13 mouse cellular contexts compared by ENCODE assay signal in the genomic region with DNA sequence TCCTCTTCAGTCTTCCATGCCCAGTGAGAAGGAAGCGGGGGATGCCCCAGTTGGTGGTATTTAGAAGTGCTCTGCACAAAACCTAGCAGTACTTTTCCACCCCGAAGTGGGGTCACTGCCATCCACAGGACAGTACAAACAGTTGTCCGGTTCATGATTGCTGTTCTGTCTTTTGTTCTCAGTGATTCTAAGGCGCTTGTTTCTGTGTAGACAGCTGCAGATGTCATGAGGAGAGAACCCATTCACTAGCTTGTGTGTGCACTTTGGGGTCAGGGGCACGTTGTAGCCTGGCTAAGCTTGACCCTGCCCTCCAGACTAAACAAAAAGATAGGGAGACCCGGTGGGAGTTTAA. TPM values are rescaled to one million over a fixed set of nuclear protein-coding genes. Genes with fewer than 3 reads are reported as not detected.
DNase-seq lines count a peak whose midpoint lies in the region; ATAC-seq lines count a peak whose summit lies in the region.
"Had no signal": no experiment of that assay in that cellular context is flagged by ENCODE, and none has a peak within 500 bp of the region (broad histone marks: within the 10 kb centered on the region; RNA-seq: fewer than 3 reads in every experiment).

No protein-coding gene starts in this region.

- ATAC-seq in heart, embryonic 13.5 days (ENCODE audit: extremely low read depth, insufficient number of reproducible peaks, low FRiP score, low TSS enrichment), result no peak
- no peak for ATAC-seq in heart, embryonic 11.5 days (replicated peaks; ENCODE audit: insufficient number of reproducible peaks, low FRiP score, low TSS enrichment)
- no peak for ATAC-seq in liver, embryonic 11.5 days (replicated peaks; ENCODE audit: low FRiP score)
- ATAC-seq in embryonic facial prominence, embryonic 12.5 days (ENCODE audit: insufficient number of reproducible peaks, insufficient read depth, low FRiP score, low TSS enrichment), result no peak
- ATAC-seq: CD4-positive, CD25-positive, alpha-beta regulatory T cell, adult 4 months had no signal

- H3K4me1 ChIP-seq in heart, embryonic 13.5 days, result peaks cover 47% of the 10 kb centered on the region
- peaks cover 20% of the 10 kb centered on the region for H3K4me1 ChIP-seq in heart, embryonic 11.5 days (ENCODE audit: control insufficient read depth, insufficient read depth, low read length)
- peaks cover 10% of the 10 kb centered on the region for H3K4me1 ChIP-seq in liver, embryonic 11.5 days (replicated peaks; ENCODE audit: control insufficient read depth, insufficient read depth, low read length)
- H3K4me1 ChIP-seq in embryonic facial prominence, embryonic 12.5 days, result peaks cover 39% of the 10 kb centered on the region

- H3K4me2 ChIP-seq in heart, embryonic 13.5 days, result 0 out of 2 replicates have a peak overlapping the region, but pooled peaks have one; percentile 4
- H3K4me2 ChIP-seq in heart, embryonic 11.5 days, result no peak overlapping the region
- H3K4me2 ChIP-seq in liver, embryonic 11.5 days, result no peak overlapping the region; the same call in 1 of the 2 replicates
- H3K4me2 ChIP-seq in embryonic facial prominence, embryonic 12.5 days (replicated peaks), result no peak overlapping the region; the same call in 1 of the 2 replicates
- H3K4me2 ChIP-seq: liver, embryonic 13.5 days had no signal

- H3K9ac ChIP-seq in heart, embryonic 13.5 days, result no peak overlapping the region
- no peak overlapping the region for H3K9ac ChIP-seq in heart, embryonic 11.5 days (ENCODE audit: low read depth, low read length)
- H3K9ac ChIP-seq in liver, embryonic 11.5 days (ENCODE audit: low read depth, low read length), result no peak overlapping the region
- H3K9ac ChIP-seq in embryonic facial prominence, embryonic 12.5 days, result no peak overlapping the region
- H3K9ac ChIP-seq: liver, embryonic 13.5 days had no signal

- H3K36me3 ChIP-seq in heart, embryonic 13.5 days, result no peaks in the 10 kb centered on the region
- H3K36me3 ChIP-seq in heart, embryonic 11.5 days (ENCODE audit: control insufficient read depth, insufficient read depth, low read length), result no peaks in the 10 kb centered on the region
- H3K36me3 ChIP-seq in liver, embryonic 11.5 days (ENCODE audit: control insufficient read depth, insufficient read depth, low read length), result no peaks in the 10 kb centered on the region
- H3K36me3 ChIP-seq in embryonic facial prominence, embryonic 12.5 days, result no peaks in the 10 kb centered on the region
- H3K36me3 ChIP-seq: liver, embryonic 13.5 days had no signal

- no peaks in the 10 kb centered on the region for H3K27me3 ChIP-seq in heart, embryonic 13.5 days (replicated peaks)
- no peaks in the 10 kb centered on the region for H3K27me3 ChIP-seq in heart, embryonic 11.5 days (ENCODE audit: control insufficient read depth, insufficient read depth, low read length)
- no peaks in the 10 kb centered on the region for H3K27me3 ChIP-seq in liver, embryonic 11.5 days (replicated peaks; ENCODE audit: control insufficient read depth, insufficient read depth, low read length)
- H3K27me3 ChIP-seq in embryonic facial prominence, embryonic 12.5 days, result peaks cover 10% of the 10 kb centered on the region
- H3K27me3 ChIP-seq: liver, embryonic 13.5 days had no signal

- no peak overlapping the region for H3K4me3 ChIP-seq in heart, embryonic 13.5 days
- no peak overlapping the region for H3K4me3 ChIP-seq in heart, embryonic 11.5 days (ENCODE audit: low read depth, low read length)
- no peak overlapping the region for H3K4me3 ChIP-seq in liver, embryonic 11.5 days (ENCODE audit: low read depth, low read length)
- 0 out of 2 replicates have a peak overlapping the region, but pooled peaks have one; percentile 3 for H3K4me3 ChIP-seq in embryonic facial prominence, embryonic 12.5 days
- H3K4me3 ChIP-seq: liver, embryonic 13.5 days had no signal

- H3K9me3 ChIP-seq in heart, embryonic 13.5 days, result no peaks in the 10 kb centered on the region
- H3K9me3 ChIP-seq in heart, embryonic 11.5 days (replicated peaks; ENCODE audit: control insufficient read depth, low read length), result no peaks in the 10 kb centered on the region
- no peaks in the 10 kb centered on the region for H3K9me3 ChIP-seq in liver, embryonic 11.5 days (ENCODE audit: control insufficient read depth, low read length)
- no peaks in the 10 kb centered on the region for H3K9me3 ChIP-seq in embryonic facial prominence, embryonic 12.5 days
- H3K9me3 ChIP-seq: liver, embryonic 13.5 days had no signal

- no peak for DNase-seq in liver, embryonic 11.5 days (ENCODE audit: low spot score)
- DNase-seq in liver, result no peak
- peak; percentile 89 for DNase-seq in brain, adult 2 months (ENCODE audit: low read depth, low spot score)
- no peak for DNase-seq in thymus, postnatal 0 days (ENCODE audit: low spot score)
- no peak for DNase-seq in ovary, postnatal 10 days (ENCODE audit: low spot score)
- DNase-seq: cerebellum, postnatal 14 days; gastrocnemius, postnatal 14 days; kidney, adult 11 months; liver, embryonic 13.5 days had no signal

- WGBS in heart, embryonic 13.5 days, result 54% methylated on average over 6 of the region's 6 CpGs
- WGBS in heart, embryonic 11.5 days (ENCODE audit: insufficient replicate concordance), result 49% methylated on average over 6 of the region's 6 CpGs
- 50% methylated on average over 6 of the region's 6 CpGs for WGBS in liver, embryonic 11.5 days
- WGBS in embryonic facial prominence, embryonic 12.5 days, result 34% methylated on average over 6 of the region's 6 CpGs

- no peak overlapping the region for H3K27ac ChIP-seq in heart, embryonic 13.5 days (replicated peaks)
- H3K27ac ChIP-seq in heart, embryonic 11.5 days (ENCODE audit: low read depth, low read length), result no peak overlapping the region
- H3K27ac ChIP-seq in liver, embryonic 11.5 days (ENCODE audit: low read depth, low read length), result 0 out of 2 replicates have a peak overlapping the region, but pooled peaks have one; percentile 32
- H3K27ac ChIP-seq in embryonic facial prominence, embryonic 12.5 days, result peak overlapping the region; percentile 31; the same call in 1 of the 2 replicates
- H3K27ac ChIP-seq: liver, embryonic 13.5 days had no signal

RNA-seq across cellular contexts. Expression of a gene that starts 52.3 kb away (rescaled TPM):
- 14.4 and 17.7 TPM in 2 replicates for polyA plus RNA-seq in heart, embryonic 13.5 days (2015; fragmentation: Nextera tagmentation; extraction: Ambion mirVana)
- 9.3 and 9.8 TPM in 2 replicates for polyA plus RNA-seq in heart, embryonic 11.5 days (2014; fragmentation: Nextera tagmentation; extraction: Ambion mirVana)
- polyA plus RNA-seq in liver, embryonic 11.5 days (2014; fragmentation: Nextera tagmentation; extraction: Ambion mirVana), result 1.1 and 1.3 TPM in 2 replicates
- polyA plus RNA-seq in embryonic facial prominence, embryonic 12.5 days (2016; fragmentation: Nextera tagmentation; extraction: Ambion mirVana), result 2.3 and 4.1 TPM in 2 replicates
- polyA plus RNA-seq in thymus, postnatal 0 days (2015; fragmentation: Nextera tagmentation; extraction: Ambion mirVana), result 0.91 and 1.4 TPM in 2 replicates

Comparison
In these comparisons a context has a peak if more than half of its experiments do, and no peak if none do; other contexts are left out.
1. H3K27ac ChIP-seq: peak in liver, embryonic 11.5 days (single experiment) and embryonic facial prominence, embryonic 12.5 days (single experiment); none in heart, embryonic 13.5 days (single experiment) and heart, embryonic 11.5 days (single experiment).